Mouse (Mus musculus): Measurements from ENCODE around the gene Klhl23.

- TF ChIP-seq POLR2A (IDR thresholded peaks at IDR 0.05; ENCODE audit: low read depth, low read length) (no peak), CTCF (IDR thresholded peaks at IDR 0.05; ENCODE audit: borderline replicate concordance, insufficient read depth, low read length) (no peak)
Observed at GRCm38 (mm10) chr2:69860972-69861452, 39.3 kb downstream of the Klhl23 start.

Measured in embryonic fibroblast, embryonic 13.5 days (primary cell).